Mouse (Mus musculus): Measurements from ENCODE around the gene Mfap1b. TPM values are rescaled to one million over a fixed set of nuclear protein-coding genes. Genes with fewer than 3 reads are reported as not detected.

Mfap1b gene
- polyA plus RNA-seq, 1 experiment from 2014 or later: 78.6 TPM

DNA sequence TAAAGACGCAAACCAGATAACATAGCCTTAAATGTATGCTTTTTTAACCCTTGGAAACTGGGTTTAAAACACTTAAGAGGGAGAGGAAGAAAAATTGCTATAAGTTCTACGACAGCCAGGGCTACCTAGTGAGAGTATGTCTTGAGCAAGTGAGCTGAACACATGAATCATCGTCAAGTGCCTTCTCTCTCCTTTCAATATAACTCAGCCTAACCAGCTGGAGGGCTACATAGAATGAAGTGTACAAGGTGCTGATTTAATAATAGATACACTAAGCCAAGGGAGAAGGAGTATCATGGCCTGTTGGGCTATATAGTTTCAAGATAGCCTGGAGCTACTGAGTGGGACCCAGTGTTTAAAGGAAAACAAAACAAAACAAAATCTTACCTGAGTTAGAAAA is 55.4 kb downstream of the Mfap1b start:
- Histone ChIP-seq H3K36me3 (ENCODE audit: control insufficient read depth, insufficient read depth) (peaks cover 4% of the 10 kb centered on the region), H3K4me2 (ENCODE audit: low read length) (no peak overlapping the region), H3K4me3 (replicated peaks; ENCODE audit: low read length) (no peak overlapping the region), H3K9me3 (ENCODE audit: control insufficient read depth, low read length) (no peaks in the 10 kb centered on the region), H3K27ac (ENCODE audit: low read length) (no peak overlapping the region), H3K9ac (replicated peaks; ENCODE audit: low read depth, low read length) (no peak overlapping the region), H3K27me3 (replicated peaks; ENCODE audit: control insufficient read depth, insufficient read depth, low read length) (no peaks in the 10 kb centered on the region), H3K4me1 (replicated peaks; ENCODE audit: control insufficient read depth, insufficient read depth, low read length) (peaks cover 17% of the 10 kb centered on the region)
- 95% methylated on average over 3 of the region's 3 CpGs for WGBS
- ATAC-seq: no peak

GRCm38 (mm10) chr2:121416356-121416755 is 57.5 kb downstream of the Mfap1b start:
- H3K27me3 ChIP-seq (replicated peaks; ENCODE audit: control insufficient read depth, insufficient read depth, low read length): no peaks in the 10 kb centered on the region
- H3K9me3 ChIP-seq (ENCODE audit: control insufficient read depth, low read length): no peaks in the 10 kb centered on the region
- H3K9ac ChIP-seq (replicated peaks; ENCODE audit: low read depth, low read length): no peak overlapping the region
- H3K4me1 ChIP-seq (replicated peaks; ENCODE audit: control insufficient read depth, insufficient read depth, low read length): peaks cover 25% of the 10 kb centered on the region
- 93% methylated on average over 6 of the region's 6 CpGs for WGBS
- no peak overlapping the region for H3K4me3 ChIP-seq (replicated peaks; ENCODE audit: low read length)
- no peak overlapping the region for H3K27ac ChIP-seq (ENCODE audit: low read length)
- ATAC-seq: no peak
- no peaks in the 10 kb centered on the region; the same call in 1 of the 2 replicates for H3K36me3 ChIP-seq (ENCODE audit: control insufficient read depth, insufficient read depth)
- H3K4me2 ChIP-seq (ENCODE audit: low read length): no peak overlapping the region

GRCm38 (mm10) chr2:121415591-121415990 is 58.3 kb downstream of the Mfap1b start:
- Histone ChIP-seq H3K9me3 (ENCODE audit: control insufficient read depth, low read length) (no peaks in the 10 kb centered on the region), H3K4me3 (replicated peaks; ENCODE audit: low read length) (peak overlapping the region; percentile 74; the same call in 1 of the 2 replicates), H3K4me1 (replicated peaks; ENCODE audit: control insufficient read depth, insufficient read depth, low read length) (peaks cover 25% of the 10 kb centered on the region), H3K4me2 (ENCODE audit: low read length) (peak overlapping the region; percentile 60), H3K36me3 (ENCODE audit: control insufficient read depth, insufficient read depth) (no peaks in the 10 kb centered on the region; the same call in 1 of the 2 replicates), H3K27me3 (replicated peaks; ENCODE audit: control insufficient read depth, insufficient read depth, low read length) (no peaks in the 10 kb centered on the region), H3K27ac (ENCODE audit: low read length) (no peak overlapping the region), H3K9ac (replicated peaks; ENCODE audit: low read depth, low read length) (no peak overlapping the region)
- WGBS: 75% methylated on average over 3 of the region's 3 CpGs
- no peak for ATAC-seq

- WGBS: 55% methylated on average over 3 of the region's 3 CpGs
- Histone ChIP-seq H3K4me1 (replicated peaks; ENCODE audit: control insufficient read depth, insufficient read depth, low read length) (peaks cover 25% of the 10 kb centered on the region), H3K27me3 (replicated peaks; ENCODE audit: control insufficient read depth, insufficient read depth, low read length) (no peaks in the 10 kb centered on the region), H3K9me3 (ENCODE audit: control insufficient read depth, low read length) (no peaks in the 10 kb centered on the region), H3K4me3 (replicated peaks; ENCODE audit: low read length) (peak overlapping the region; percentile 74), H3K9ac (replicated peaks; ENCODE audit: low read depth, low read length) (peak overlapping the region; percentile 85; the same call in 1 of the 2 replicates), H3K36me3 (ENCODE audit: control insufficient read depth, insufficient read depth) (no peaks in the 10 kb centered on the region; the same call in 1 of the 2 replicates), H3K4me2 (ENCODE audit: low read length) (peak overlapping the region; percentile 60), H3K27ac (ENCODE audit: low read length) (no peak overlapping the region)
- ATAC-seq: no peak
Observed at GRCm38 (mm10) chr2:121415103-121415502, 58.8 kb downstream of the Mfap1b start.

DNA sequence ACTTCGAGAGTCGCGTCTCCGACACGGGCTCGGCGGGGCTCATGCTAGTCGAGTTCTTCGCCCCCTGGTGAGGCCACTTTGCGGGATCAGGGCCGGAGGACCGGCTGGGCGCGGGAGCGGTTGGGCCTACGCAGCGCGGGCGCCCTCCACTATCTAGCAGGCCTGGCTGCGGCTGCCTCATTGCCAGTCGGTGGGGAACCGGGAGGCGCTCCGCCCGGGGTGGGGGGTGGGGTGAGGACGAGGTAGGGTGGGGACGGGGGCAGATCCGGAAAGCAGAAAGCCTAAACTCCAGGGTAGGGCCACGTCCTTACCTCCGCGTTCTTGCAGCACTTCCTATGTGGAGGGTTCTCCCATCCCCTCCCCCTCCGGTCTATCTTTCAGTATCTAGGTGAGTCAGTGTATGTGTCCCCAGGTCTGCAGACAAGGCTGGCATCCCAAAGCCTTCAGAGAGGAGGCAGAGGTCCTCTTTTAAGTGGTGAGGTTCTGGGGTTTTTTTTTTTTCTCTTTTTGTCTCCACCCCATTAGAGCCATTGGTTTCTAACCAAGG is 59.7 kb downstream of the Mfap1b start:
- H3K4me2 ChIP-seq (ENCODE audit: low read length): peak overlapping the region; percentile 60
- H3K27ac ChIP-seq (ENCODE audit: low read length): peak overlapping the region; percentile 98
- H3K4me3 ChIP-seq (replicated peaks; ENCODE audit: low read length): peak overlapping the region; percentile 74
- WGBS: 0% methylated on average over 31 of the region's 32 CpGs
- peak; percentile 48 for ATAC-seq
- H3K36me3 ChIP-seq (ENCODE audit: control insufficient read depth, insufficient read depth): no peaks in the 10 kb centered on the region; the same call in 1 of the 2 replicates
- H3K27me3 ChIP-seq (replicated peaks; ENCODE audit: control insufficient read depth, insufficient read depth, low read length): no peaks in the 10 kb centered on the region
- peaks cover 25% of the 10 kb centered on the region for H3K4me1 ChIP-seq (replicated peaks; ENCODE audit: control insufficient read depth, insufficient read depth, low read length)
- no peaks in the 10 kb centered on the region for H3K9me3 ChIP-seq (ENCODE audit: control insufficient read depth, low read length)
- peak overlapping the region; percentile 85 for H3K9ac ChIP-seq (replicated peaks; ENCODE audit: low read depth, low read length)

- Histone ChIP-seq H3K4me3 (replicated peaks; ENCODE audit: low read length) (peak within 1 kb of the TSS; percentile 74), H3K9me3 (ENCODE audit: control insufficient read depth, low read length) (no peaks in the 10 kb centered on the region), H3K4me1 (replicated peaks; ENCODE audit: control insufficient read depth, insufficient read depth, low read length) (peaks cover 25% of the 10 kb centered on the region), H3K27me3 (replicated peaks; ENCODE audit: control insufficient read depth, insufficient read depth, low read length) (no peaks in the 10 kb centered on the region), H3K4me2 (ENCODE audit: low read length) (peak within 1 kb of the TSS; percentile 60), H3K36me3 (ENCODE audit: control insufficient read depth, insufficient read depth) (no peaks in the 10 kb centered on the region; the same call in 1 of the 2 replicates), H3K9ac (replicated peaks; ENCODE audit: low read depth, low read length) (peak within 1 kb of the TSS; percentile 92), H3K27ac (ENCODE audit: low read length) (peak within 1 kb of the TSS; percentile 98)
- under 1% methylated on average over 68 of the region's 68 CpGs for WGBS
- ATAC-seq: peak; percentile 99
Observed at GRCm38 (mm10) chr2:121413387-121414042, 60.4 kb downstream of the Mfap1b start, which contains the start of the genes Pdia3 and Catsper2. TSS of gene Pdia3 (plus strand) at chr2:121413775. TSS of gene Catsper2 (minus strand) at chr2:121413792.

DNA sequence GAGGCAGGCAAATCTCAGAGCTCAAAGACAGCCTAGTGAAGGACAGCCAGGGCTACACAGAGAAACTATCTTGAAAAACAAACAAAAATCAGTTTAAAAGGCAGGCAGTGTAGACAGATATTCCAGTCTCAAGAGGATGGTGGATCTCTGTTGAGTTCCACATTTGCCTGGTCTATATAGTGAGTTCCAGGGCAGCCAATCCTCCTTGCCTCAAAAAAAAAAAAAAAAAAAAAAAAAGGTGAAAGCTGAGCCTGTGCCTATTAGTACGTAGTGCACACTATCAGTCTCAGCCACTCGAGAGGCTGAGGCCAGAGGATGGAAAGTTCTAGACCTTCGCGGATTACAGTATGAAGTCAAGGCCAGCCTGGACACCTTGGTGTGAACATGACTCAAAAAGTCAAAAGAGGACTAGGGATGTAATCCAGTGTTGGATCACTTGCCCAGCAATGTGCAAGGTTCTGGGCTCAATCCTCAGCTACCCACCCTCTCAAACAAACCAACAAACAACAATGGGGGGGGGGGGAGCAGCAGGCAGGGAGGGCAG is 61.0 kb downstream of the Mfap1b start:
- WGBS: 13% methylated on average over 4 of the region's 4 CpGs
- ATAC-seq: no peak
- peak overlapping the region; percentile 92 for H3K9ac ChIP-seq (replicated peaks; ENCODE audit: low read depth, low read length)

More for the DNA sequence above, 61.0 kb downstream of the Mfap1b start:
- Histone ChIP-seq H3K4me1 (replicated peaks; ENCODE audit: control insufficient read depth, insufficient read depth, low read length) (peaks cover 25% of the 10 kb centered on the region), H3K9me3 (ENCODE audit: control insufficient read depth, low read length) (no peaks in the 10 kb centered on the region), H3K4me2 (ENCODE audit: low read length) (peak overlapping the region; percentile 51), H3K27me3 (replicated peaks; ENCODE audit: control insufficient read depth, insufficient read depth, low read length) (no peaks in the 10 kb centered on the region), H3K4me3 (replicated peaks; ENCODE audit: low read length) (peak overlapping the region; percentile 74), H3K36me3 (ENCODE audit: control insufficient read depth, insufficient read depth) (no peaks in the 10 kb centered on the region; the same call in 1 of the 2 replicates), H3K27ac (ENCODE audit: low read length) (peak overlapping the region; percentile 98)

Small RNA genes within 50 kb of the gene (microRNA-seq; reads per million reads assigned to microRNA genes)
- gene Gm22953: not detected

Other genes starting within 250 kb of the Mfap1b start
- 181 and 209 TPM in 2 replicates for gene Trp53bp1, start 202.7 kb downstream of the Mfap1b start, polyA plus RNA-seq (2015; fragmentation: Nextera tagmentation; extraction: Ambion mirVana)
- gene Map1a, start 184.5 kb downstream of the Mfap1b start, polyA plus RNA-seq (2015; fragmentation: Nextera tagmentation; extraction: Ambion mirVana): 10.9 and 13.3 TPM in 2 replicates
- 14.3 and 22.4 TPM in 2 replicates for gene Ppip5k1, start 118.7 kb downstream of the Mfap1b start, polyA plus RNA-seq (2015; fragmentation: Nextera tagmentation; extraction: Ambion mirVana)
- 26.3 and 35.7 TPM in 2 replicates for gene Ckmt1, start 116.4 kb downstream of the Mfap1b start, polyA plus RNA-seq (2015; fragmentation: Nextera tagmentation; extraction: Ambion mirVana)
- gene Strc, start 86.9 kb downstream of the Mfap1b start, polyA plus RNA-seq (2015; fragmentation: Nextera tagmentation; extraction: Ambion mirVana): not detected in 2 replicates
- 334 and 342 TPM in 2 replicates for gene Pdia3, start 60.3 kb downstream of the Mfap1b start, polyA plus RNA-seq (2015; fragmentation: Nextera tagmentation; extraction: Ambion mirVana)
- 4.5 and 7.5 TPM in 2 replicates for gene Catsper2, start 60.3 kb downstream of the Mfap1b start, polyA plus RNA-seq (2015; fragmentation: Nextera tagmentation; extraction: Ambion mirVana)
- gene Ell3, start 29.8 kb downstream of the Mfap1b start, polyA plus RNA-seq (2015; fragmentation: Nextera tagmentation; extraction: Ambion mirVana): 2.3 and 2.5 TPM in 2 replicates
- 254 and 305 TPM in 2 replicates for gene Serf2, start 24.9 kb downstream of the Mfap1b start, polyA plus RNA-seq (2015; fragmentation: Nextera tagmentation; extraction: Ambion mirVana)
- 105 and 108 TPM in 2 replicates for gene Hypk, start 20.8 kb downstream of the Mfap1b start, polyA plus RNA-seq (2015; fragmentation: Nextera tagmentation; extraction: Ambion mirVana)
- 1.6 and 1.7 TPM in 2 replicates for gene Serinc4, start 17.3 kb downstream of the Mfap1b start, polyA plus RNA-seq (2015; fragmentation: Nextera tagmentation; extraction: Ambion mirVana)
- 34.0 and 35.2 TPM in 2 replicates for gene Mfap1a, start 32.6 kb upstream of the Mfap1b start, polyA plus RNA-seq (2015; fragmentation: Nextera tagmentation; extraction: Ambion mirVana)
- gene Wdr76, start 32.7 kb upstream of the Mfap1b start, polyA plus RNA-seq (2015; fragmentation: Nextera tagmentation; extraction: Ambion mirVana): 5.5 and 6.5 TPM in 2 replicates

All from forebrain, embryonic 16.5 days (tissue).